Mouse (Mus musculus): ENCODE data around the gene Necap1.

Necap1 gene

DNA sequence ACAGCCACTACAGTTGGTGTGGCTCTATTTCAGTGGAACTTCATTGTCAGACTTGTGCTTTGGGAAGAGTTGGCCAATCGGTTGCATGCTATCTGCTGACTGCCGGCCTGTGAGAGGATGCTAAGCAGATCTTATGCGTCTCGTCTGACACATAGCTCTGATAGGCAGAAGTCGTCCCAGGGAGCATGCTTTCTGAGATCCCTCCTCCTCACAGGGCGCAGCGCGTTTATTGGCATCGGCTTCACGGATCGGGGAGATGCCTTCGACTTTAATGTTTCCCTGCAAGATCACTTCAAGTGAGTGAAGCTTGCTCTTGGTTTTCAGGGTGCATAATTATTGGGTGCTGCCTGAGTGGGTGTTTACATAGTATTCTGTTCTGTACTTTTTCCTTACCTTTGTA, 7.0 kb downstream of the Necap1 start:
- no peak for DNase-seq (ENCODE audit: extremely low read depth, low read depth, low spot score)

DNA sequence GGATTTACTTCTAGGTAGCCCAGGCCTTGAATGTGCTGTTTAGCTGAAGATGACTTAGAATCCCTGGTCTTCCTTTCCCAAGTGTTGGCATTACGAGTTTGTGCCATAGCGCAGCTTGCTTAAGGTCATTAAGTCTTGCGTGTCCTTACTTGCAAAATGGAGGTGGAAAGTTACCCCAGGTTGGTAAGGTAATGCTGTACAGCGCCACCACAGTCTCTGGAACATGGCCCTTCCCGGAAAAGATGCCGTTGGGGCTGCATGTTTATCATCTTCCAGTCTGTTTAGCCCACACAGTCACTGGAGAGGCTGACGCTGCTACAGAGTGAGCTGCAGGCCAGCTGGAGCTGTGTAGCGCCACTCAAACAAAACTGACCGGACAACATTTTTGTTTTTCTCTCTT, 9.3 kb downstream of the Necap1 start:
- peak; percentile 52 for DNase-seq (ENCODE audit: extremely low read depth, low read depth, low spot score)

DNA sequence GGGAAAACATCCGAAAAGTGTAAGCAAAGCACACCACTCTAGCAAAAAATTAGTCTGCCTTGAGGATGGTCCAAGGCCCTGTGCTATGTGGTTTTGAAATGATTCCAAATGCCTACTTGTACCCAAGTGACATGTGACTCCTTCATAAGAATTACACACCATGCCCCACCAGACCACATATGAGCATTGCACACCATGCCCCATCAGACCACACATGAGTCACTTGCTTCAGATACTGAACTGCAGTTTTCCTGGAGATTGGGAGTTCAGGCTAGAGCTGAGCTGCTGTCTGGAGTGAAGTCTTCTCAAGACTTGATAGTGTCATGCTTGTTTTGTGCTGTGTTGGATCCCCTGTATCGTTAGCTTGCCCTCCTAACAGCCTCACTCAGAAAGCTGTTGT, 15.3 kb downstream of the Necap1 start:
- DNase-seq (ENCODE audit: extremely low read depth, low read depth, low spot score), result no peak

DNA sequence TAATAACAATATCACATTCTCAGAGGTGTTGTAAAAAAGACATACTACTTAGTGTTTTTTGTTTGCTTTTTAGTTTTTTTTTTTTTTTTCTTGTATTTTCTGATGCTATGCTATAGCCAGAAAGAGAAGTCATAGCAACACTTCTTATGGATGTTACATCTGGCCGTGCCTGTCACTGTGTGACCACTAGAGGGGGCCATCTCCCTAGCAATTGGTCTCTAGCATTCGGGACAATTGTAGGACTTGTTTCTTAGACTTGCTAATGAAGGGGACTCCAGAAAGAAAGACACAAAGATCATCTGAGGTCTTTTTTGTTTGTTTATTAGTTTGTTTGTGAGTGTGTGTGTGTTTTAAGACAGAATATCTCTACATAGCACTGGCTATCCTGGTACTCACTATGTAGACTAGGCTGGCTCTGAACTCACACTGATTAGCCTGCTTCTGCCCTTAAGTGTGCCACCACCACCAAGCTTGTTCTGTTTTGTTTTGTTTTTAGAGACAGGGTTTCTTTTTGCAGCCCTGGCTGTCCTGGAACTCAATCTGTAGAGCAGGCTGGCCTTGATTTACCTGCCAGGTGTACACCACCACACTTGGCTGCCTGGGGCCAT, 18.3 kb downstream of the Necap1 start:
- DNase-seq (ENCODE audit: extremely low read depth, low read depth, low spot score), result no peak

GRCm38 (mm10) chr6:122919922-122920321, 45.6 kb downstream of the Necap1 start:
- DNase-seq (ENCODE audit: extremely low read depth, low read depth, low spot score), result no peak

DNA sequence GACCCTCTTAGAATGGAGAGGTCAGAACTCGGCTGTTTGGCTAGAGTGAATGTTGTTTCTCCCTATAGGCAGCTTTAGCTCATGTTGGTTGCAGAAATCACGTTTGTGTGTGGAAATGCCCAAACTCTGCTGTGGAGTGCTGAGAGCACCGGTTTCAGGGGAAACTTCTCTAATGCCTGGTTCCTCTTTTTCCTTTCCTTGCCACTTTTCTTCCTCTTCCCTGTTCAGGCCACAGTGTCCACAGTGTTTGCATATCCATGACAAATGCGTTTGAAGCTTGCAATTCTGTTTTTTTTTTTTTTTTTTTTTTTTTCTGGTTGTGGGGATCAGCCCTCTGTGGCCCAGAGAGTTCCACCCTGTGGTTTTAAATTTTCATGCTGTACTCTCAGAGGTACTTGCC, 47.2 kb downstream of the Necap1 start, which contains the start of gene Clec4a1:
Clec4a1 (plus strand) TSS at position 398 of the 400 bp plus-strand sequence.
- no peak for DNase-seq (ENCODE audit: extremely low read depth, low read depth, low spot score)

- no peak for DNase-seq (ENCODE audit: extremely low read depth, low read depth, low spot score)
Measured at GRCm38 (mm10) chr6:122934845-122935244, 60.6 kb downstream of the Necap1 start.

Data from fat pad, adult 2 months (tissue).